Mouse (Mus musculus): Measurements from ENCODE around the gene Frem2. TPM values are rescaled to one million over a fixed set of nuclear protein-coding genes. Genes with fewer than 3 reads are reported as not detected.

Frem2 gene
- not detected for polyA plus RNA-seq (2017; shearing (Covaris generic))

DNA sequence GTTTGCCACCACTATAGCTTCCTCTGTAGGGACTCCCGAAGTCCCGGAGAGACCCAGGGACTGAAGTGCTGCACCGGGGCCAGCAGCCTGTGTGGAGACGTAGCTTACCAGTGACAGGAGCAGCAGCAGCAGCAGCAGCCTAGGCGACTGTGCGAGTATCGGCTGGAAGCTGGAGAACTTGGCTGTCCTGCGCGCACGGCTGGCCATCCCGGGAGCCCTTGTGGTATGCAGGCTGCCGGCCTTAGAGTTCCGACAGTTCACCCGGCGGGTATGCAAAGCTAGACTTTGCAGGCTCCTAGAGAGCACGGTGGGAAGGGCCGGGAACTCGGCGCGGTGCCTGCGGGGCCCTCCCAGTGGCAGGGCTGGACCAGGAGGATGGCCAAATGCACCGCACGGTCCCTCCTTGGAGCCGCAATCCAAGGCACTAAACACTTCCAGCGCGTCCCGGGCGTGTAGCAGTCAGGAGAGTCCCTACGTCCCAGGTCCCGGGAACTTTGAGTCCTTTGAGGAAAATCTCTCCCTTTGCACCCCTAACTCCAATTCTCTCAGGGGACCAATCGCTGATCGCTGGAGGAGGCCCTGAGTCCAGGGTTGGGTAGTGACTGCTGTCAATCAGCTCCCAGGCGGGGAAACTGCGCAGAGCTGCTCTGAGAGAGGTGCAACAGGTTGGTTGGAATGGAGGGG, at the start of gene Frem2:
Gene Frem2, minus strand, starts transcription at position 478 of the 684 bp plus-strand sequence.

DNA sequence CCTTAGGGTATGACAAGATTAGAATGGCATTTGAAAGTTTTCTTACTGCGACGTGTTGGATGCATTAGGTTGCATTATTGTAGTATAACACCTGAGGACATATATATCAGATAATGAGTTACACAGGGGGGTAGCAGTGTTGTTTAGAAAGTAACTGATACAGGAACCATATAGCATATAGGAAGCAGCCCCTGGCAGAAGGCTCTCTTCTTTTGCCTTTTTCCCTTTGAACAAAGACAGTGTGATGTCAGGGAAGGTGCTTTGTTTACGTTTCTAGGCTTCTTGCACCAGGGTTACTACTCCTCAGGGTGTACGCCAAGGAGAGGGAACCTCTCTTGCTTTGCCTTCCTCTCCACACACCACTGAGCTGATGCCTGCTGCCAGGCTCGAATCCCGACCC, 168.8 kb downstream of the Frem2 start, which contains the start of gene Stoml3:
Gene Stoml3, plus strand, starts transcription at position 301 of the 400 bp plus-strand sequence.

Other genes with a start within 250 kb of the Frem2 start
- gene Nhlrc3, start 194.0 kb downstream of the Frem2 start, polyA plus RNA-seq (2017; shearing (Covaris generic)) = 21.5 TPM
- gene Proser1, start 193.7 kb downstream of the Frem2 start, polyA plus RNA-seq (2017; shearing (Covaris generic)) = 10.0 TPM
- not detected for gene Stoml3, start 168.7 kb downstream of the Frem2 start, polyA plus RNA-seq (2017; shearing (Covaris generic))
- gene Gm10985, start 187.7 kb upstream of the Frem2 start, polyA plus RNA-seq (2017; shearing (Covaris generic)) = not detected
- gene Ufm1, start 206.5 kb upstream of the Frem2 start, polyA plus RNA-seq (2017; shearing (Covaris generic)) = 75.1 TPM